Mouse (Mus musculus): ENCODE results near the gene Il23r.

Gene Il23r

GRCm38 (mm10) chr6:67421761-67422160, 69.9 kb downstream of the Il23r start:
- no peak for DNase-seq

GRCm38 (mm10) chr6:67416557-67416956, 75.1 kb downstream of the Il23r start:
- DNase-seq: no peak

- no peak for DNase-seq
These were observed 76.4 kb downstream of the Il23r start for GRCm38 (mm10) chr6:67415276-67415675.

GRCm38 (mm10) chr6:67413378-67413777, 78.3 kb downstream of the Il23r start:
- no peak for DNase-seq

- DNase-seq: no peak
These were observed 86.4 kb downstream of the Il23r start for GRCm38 (mm10) chr6:67405281-67405682.

GRCm38 (mm10) chr6:67399551-67399950, 92.1 kb downstream of the Il23r start:
- DNase-seq: no peak

- DNase-seq: no peak
These were observed 115.7 kb downstream of the Il23r start, which contains the start of gene Il12rb2 for GRCm38 (mm10) chr6:67375982-67376391. TSS of gene Il12rb2 (minus strand) at chr6:67376188.
